Mouse (Mus musculus) heart, adult 2 months (tissue): ENCODE measurements around the gene Parp12.

ENCODE experiments used
- EP300 ChIP-seq: fragments of 200-500 bp; IDR thresholded peaks from 2 replicates; pipeline ENCODE4 v1.6.1; 2011; ENCODE audit warnings: low read depth, low read length, control low read depth; ENCODE audit not compliant: insufficient read depth
- POLR2A ChIP-seq: fragments of 200-500 bp; IDR thresholded peaks from 2 replicates; pipeline ENCODE4 v1.6.1; 2011; ENCODE audit warnings: mild to moderate bottlenecking, low read depth, low read length, control low read depth; ENCODE audit not compliant: insufficient read depth

GRCm38 (mm10) chr6:39161975-39162374 lies 43.8 kb upstream of the Parp12 start:
- TF ChIP-seq POLR2A (no peak), EP300 (no peak)
